Mouse (Mus musculus) thymus, adult 18-20 months (tissue): ENCODE results near the gene Klk11.

Experiments used
- DNase-seq, 2 experiments: peaks; one replicate each; pipeline ENCODE4 v3.0.0; 2022; ENCODE audit warnings: mixed read lengths in 2 of 2

Klk11 gene

GRCm38 (mm10) chr7:43774364-43774763, at the start of gene Klk11:
Gene Klk11, plus strand, starts transcription at chr7:43774604.
- DNase-seq: no peak

DNA sequence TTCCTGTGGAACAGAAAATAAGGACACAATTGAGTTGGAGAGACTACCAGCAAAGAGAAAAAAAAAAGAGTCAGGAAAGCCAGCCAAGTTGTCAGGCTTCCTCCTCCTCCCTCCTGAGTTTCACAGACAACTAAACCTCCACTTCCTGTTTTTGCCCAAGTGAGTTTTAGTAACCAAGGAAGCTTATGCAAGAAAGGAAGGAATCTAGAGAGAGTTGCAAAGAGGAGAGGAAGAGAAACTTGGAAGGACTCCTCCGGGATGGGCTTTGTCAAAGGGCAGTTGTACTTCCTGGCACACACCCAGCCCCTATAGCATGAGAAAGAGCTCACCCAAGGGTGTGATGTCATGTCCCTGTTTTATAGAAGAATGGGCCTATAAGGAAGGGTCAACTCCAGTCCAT, 26.6 kb upstream of the Klk11 start:
- no peak for DNase-seq

GRCm38 (mm10) chr7:43752806-43753205, 21.6 kb upstream of the Klk11 start:
- DNase-seq: no peak

DNA sequence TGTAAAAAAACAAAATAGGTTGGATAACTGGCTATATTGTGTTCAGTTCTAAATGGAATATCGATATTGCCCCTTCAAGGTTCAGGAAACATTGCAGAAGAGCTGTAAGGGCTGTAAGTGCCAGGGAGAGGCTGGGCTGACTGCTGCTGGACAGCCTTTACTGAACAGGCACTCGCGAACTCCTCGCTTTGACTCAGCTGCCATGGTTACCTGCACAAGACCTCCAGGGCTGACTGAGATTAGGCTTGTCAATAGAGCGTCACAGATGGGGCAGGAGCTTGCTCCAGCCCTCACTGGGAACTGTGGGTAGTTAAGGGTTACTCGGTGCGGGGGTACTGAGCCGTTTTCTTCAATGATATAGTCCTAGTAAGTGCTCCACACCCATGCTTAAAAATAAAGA, 7.9 kb upstream of the Klk11 start:
- no peak for DNase-seq

DNA sequence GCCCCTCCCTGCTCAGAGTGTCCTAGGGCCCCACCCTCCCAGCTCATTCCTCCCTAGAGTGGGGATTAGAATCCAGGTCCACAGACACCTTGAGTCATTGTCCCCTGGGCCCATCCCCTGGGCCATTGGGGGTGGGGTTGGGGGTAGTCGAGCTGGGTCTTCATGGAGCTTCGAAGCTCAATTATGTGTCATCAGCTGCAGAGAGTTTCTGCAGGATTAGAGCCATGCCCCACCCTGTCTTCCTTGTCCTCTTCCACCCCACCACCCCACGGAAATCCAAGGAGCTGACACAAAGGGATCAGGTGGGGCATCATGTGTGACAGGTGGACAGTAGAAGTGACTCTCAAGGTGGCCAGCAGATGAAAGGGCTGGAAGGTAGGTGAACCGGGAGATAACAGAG, 5.8 kb upstream of the Klk11 start, which contains the start of gene Klk12:
Gene Klk12 (plus strand): TSS at position 301 of the 400 bp plus-strand sequence.
- no peak for DNase-seq

- no peak for DNase-seq
Measured at GRCm38 (mm10) chr7:43769636-43770035, 4.8 kb upstream of the Klk11 start.

- DNase-seq: no peak
Measured at GRCm38 (mm10) chr7:43770701-43771100, 3.7 kb upstream of the Klk11 start.

- DNase-seq: no peak
Measured at GRCm38 (mm10) chr7:43771916-43772315, 2.5 kb upstream of the Klk11 start.

DNA sequence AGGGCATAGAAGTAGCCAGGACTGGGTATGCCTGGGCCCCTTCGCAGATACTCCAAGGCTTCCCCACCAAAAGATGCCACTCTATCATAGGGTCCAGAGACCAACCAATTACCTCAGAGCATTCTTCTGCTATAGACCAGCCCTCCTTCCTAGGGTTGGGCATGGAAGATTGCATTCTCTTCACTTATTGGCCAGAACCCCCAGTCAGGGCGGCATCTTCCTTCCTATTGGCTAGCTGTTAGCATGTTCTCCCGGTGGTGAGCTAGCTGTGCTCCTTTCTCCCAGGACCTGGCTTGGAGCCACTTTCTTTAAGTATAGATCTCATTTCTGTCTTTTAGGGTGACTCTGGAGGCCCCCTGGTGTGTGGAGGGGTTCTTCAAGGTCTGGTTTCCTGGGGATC, 1.5 kb upstream of the Klk11 start:
- no peak for DNase-seq

GRCm38 (mm10) chr7:43774802-43775201, 398 bp downstream of the Klk11 start:
- no peak for DNase-seq

DNA sequence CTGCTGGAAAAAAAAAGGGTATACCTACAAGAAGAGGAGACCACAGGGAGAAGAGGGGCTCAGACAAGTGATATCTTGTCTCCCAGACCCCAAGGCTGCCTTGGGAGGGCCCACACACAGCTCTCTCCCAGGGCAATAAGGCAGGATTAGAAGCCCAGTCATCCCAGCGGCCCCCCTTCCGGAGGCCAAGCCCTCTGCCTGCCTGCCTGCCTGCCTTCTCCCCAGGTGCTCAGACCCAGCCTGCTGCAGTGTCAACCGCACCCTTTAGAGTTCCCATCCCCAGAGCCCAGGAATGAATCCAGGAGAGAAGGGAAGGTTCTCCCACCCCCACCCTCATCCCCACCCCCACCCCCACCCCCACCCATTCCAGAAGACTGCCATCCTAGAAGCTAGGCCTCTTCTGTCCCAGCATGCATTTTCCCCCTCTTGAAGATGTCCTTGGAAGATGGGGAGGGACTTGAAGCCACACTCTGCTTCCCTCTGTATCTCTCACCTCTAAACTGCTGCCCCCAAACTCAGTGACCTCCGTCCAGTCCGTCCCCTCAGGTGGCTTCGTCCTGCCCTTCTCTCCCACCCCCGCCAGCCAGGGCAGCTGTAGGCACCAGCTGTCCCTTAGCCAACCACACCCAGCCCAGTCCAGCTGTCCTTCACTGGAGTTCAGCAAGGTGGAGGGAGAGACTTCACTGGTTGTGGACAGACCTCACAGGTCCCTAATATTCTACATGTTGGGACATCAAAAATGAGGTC, 1.1 kb downstream of the Klk11 start:
- no peak for DNase-seq

- DNase-seq: no peak
Measured at GRCm38 (mm10) chr7:43776506-43776905, 2.1 kb downstream of the Klk11 start.

GRCm38 (mm10) chr7:43777423-43777822, 3.0 kb downstream of the Klk11 start:
- no peak for DNase-seq

DNA sequence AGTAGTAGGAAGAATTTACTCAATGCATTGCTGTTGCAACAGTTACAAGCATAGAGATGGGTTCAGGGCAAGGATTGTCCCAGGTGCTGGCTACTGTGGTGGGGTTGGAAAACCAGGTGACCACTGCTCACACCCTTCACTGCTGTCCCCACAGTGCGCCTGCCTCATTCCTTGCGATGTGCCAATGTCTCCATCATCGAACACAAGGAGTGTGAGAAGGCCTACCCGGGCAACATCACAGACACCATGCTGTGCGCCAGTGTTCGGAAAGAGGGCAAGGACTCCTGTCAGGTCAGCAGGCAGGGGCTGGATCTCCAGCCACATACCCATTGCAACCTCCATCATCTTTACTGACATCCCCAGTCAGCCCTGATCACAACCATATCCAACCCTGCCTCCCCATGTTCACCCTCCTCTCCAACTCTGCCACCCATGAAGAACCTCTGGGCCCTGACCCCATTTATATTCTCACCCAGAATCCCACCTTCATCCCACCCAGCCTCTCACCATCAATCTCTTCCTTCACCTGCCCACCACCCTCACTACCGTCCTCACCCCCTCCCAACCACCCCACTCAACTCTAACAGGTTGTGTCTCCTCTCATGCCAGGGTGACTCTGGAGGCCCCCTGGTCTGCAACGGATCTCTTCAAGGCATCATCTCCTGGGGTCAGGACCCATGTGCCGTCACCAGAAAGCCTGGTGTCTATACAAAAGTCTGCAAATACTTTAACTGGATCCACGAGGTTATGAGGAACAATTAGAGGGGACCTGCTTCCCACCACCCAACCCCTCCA, 4.0 kb downstream of the Klk11 start:
- DNase-seq: no peak

DNA sequence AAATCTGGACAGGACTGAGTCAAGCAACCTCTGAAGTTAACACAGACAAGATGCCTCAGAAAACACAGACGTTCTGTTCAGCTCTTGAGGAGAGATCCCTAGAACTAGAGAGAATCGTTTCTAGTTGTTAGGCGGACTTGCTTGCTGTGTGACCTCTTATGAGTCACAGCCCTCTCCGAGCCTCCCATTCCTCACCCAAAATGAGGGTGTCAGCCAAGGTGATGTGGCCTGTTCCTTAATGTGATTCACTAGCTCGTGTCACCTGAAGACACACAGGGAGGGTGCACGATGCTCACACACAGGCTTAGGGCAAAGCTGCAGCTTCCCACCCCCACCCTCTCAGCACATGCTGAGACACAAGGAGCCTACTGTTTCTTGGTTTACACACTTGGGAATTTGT, 5.8 kb downstream of the Klk11 start:
- no peak for DNase-seq

DNA sequence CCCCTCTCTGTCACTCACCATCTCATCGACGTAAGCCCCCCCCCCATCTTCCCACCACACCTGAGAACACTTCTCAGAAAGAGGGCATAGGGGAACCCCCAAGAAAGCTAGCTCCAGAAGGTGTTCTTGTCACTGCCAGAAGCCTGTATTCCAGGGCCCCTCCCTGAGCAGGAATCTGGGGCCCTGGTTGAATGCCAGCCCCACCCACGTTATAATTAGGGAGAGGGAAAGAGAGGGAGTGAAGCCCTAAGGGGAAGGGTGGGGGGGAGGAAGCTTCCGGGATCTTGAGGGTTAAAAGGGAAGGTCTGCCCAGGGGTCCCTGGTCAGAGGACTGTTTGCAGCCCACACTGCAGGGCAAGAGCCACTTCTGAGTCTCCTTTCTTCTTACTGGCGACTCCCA, 6.3 kb downstream of the Klk11 start, which contains the start of gene Klk10:
Gene Klk10 (plus strand): TSS at position 290 of the 400 bp plus-strand sequence.
- DNase-seq: no peak

DNA sequence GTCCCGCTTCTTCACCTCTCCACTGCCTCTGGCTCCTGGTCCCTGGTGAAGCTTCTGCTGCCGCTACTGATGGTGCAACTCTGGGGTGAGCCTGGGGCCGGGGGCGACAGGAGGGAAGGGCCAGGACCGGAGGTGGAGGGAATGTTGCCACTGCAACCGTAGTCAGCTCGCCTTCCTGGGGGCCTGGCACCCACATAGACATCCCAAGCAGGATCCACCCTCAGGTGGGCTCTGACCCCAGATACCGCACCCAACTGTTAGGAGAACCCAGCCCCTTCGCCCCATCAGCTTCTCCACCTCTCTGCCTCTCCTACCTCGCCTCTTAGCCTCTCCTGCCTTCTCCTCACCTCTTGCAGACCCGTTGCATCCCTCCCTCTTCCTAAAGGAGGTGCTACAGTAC, 7.1 kb downstream of the Klk11 start:
- DNase-seq: no peak

DNA sequence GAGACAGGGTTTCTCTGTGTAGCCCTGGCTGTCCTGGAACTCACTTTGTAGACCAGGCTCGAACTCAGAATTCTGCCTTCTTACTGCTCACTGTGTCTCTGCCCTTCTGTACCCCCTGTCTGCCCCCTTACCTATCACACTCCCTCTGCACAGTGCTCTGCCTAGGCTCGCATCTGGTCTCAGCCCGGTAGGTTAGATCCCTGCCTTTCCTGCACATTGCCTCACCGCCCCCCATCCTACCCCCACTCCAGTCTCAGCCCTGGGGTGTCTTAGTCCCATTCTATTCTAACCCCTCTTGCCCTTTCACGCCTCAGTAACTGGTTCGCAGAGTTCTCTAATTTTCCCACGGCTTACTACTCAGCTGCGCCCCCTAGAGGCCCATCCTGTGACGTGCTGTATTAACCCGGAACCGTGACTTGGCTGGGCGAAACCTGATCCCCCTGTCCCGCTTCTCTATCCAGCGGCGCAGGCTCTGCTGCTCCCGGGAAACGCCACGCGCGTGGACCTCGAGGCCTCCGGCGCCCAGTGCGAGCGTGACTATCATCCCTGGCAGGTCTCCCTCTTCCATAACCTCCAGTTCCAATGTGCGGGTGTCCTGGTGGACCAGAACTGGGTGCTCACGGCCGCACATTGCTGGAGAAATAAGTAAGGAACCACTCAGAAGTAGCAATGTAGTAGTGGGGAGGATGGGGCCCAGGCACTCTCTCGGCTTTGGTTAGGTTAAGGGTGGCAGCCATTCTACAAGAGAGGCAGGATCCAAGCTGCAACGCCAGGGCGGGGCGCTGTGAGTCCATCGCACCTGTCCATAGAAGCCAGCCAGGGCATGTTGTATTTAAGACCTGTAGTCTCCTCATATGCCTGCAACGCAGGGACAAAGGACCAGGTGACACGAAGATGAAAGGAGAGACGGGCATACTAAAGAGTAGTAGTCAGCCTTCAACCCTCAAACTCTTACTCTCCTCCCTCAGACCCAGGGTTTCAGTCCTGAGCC, 8.2 kb downstream of the Klk11 start:
- peak in 1 of 2 experiments; percentile 17 for DNase-seq

DNA sequence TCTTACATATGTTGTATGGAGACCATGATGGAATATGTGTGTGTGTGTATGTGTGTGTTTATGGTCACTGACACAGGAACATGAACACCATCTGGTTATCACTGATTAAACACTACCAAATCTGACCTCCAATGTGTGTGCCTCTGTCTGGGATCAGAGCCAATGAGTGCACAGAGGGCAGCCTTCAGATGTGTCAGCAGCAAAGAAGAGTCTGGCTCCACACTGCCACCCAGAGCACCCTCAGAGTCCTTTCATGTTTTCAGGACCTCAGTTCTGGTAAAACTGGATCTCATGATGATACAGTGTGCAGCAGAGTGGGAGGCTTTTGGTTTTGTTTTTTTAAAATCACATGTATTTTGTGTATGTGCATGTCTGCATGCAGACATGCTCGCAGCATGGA, 10.9 kb downstream of the Klk11 start:
- DNase-seq: no peak

- DNase-seq: no peak
Measured at GRCm38 (mm10) chr7:43788096-43788495, 13.7 kb downstream of the Klk11 start.

- no peak for DNase-seq
Measured at GRCm38 (mm10) chr7:43789295-43789694, 14.9 kb downstream of the Klk11 start.

- no peak for DNase-seq
Measured at GRCm38 (mm10) chr7:43791591-43791990, 17.2 kb downstream of the Klk11 start, which contains the start of gene Klk9. Gene Klk9, plus strand, starts transcription at chr7:43791891.

- no peak for DNase-seq
Measured at GRCm38 (mm10) chr7:43796355-43796754, 22.0 kb downstream of the Klk11 start.
